Mouse (Mus musculus) liver, embryonic 12.5 days (tissue): ENCODE measurements around the gene Tmem164. TPM values are rescaled to one million over a fixed set of nuclear protein-coding genes. Genes with fewer than 3 reads are reported as not detected.

ENCODE experiments used
- ATAC-seq: fragments of 200-750 bp; cut with Nextera tagmentation; 2 replicates; pipeline ENCODE4 v1.8.0; 2017; ENCODE audit warnings: moderate number of reproducible peaks, mild to moderate bottlenecking, moderate library complexity
- H3K27ac ChIP-seq: fragments of 300-500 bp; sonication (generic); 2 replicates; pipeline ENCODE4 v1.5.1; 2016; ENCODE audit warnings: mild to moderate bottlenecking
- H3K27me3 ChIP-seq: fragments of 300-500 bp; sonication (generic); replicated peaks from 2 replicates; pipeline ENCODE4 v1.6.1; 2016; ENCODE audit warnings: mild to moderate bottlenecking, moderate library complexity
- H3K36me3 ChIP-seq: fragments of 300-500 bp; sonication (generic); 2 replicates; pipeline ENCODE4 v1.6.1; 2016; ENCODE audit warnings: mild to moderate bottlenecking, moderate library complexity
- H3K4me1 ChIP-seq: fragments of 300-500 bp; sonication (generic); 2 replicates; pipeline ENCODE4 v1.6.1; 2016
- H3K4me2 ChIP-seq: fragments of 300-500 bp; sonication (generic); 2 replicates; pipeline ENCODE4 v1.6.1; 2016; ENCODE audit warnings: mild to moderate bottlenecking, moderate library complexity
- H3K4me3 ChIP-seq: fragments of 300-500 bp; sonication (generic); 2 replicates; pipeline ENCODE4 v1.5.1; 2016; ENCODE audit warnings: mild to moderate bottlenecking, moderate library complexity
- H3K9ac ChIP-seq: fragments of 300-500 bp; sonication (generic); 2 replicates; pipeline ENCODE4 v1.6.1; 2016; ENCODE audit warnings: mild to moderate bottlenecking, moderate library complexity
- H3K9me3 ChIP-seq: fragments of 300-500 bp; sonication (generic); replicated peaks from 2 replicates; pipeline ENCODE4 v1.6.1; 2016; ENCODE audit warnings: mild to moderate bottlenecking, moderate library complexity
- WGBS: fragments of 180-500 bp; shearing (Covaris S2); methylation state at CpG from one replicate; pipeline ENCODE4 v1.1.7; 2016; ENCODE audit not compliant: insufficient replicate concordance; 5-methylcytosine and 5-hydroxymethylcytosine counted together
- polyA plus RNA-seq: library from polyadenylated mRNA; unstranded; fragments of >200 nt; fragmentation: Nextera tagmentation; extraction: Ambion mirVana; gene quantifications from 2 replicates; pipeline ENCODE4 v1.2.1, GENCODE M21; 2016

Gene Tmem164
- polyA plus RNA-seq, 1 experiment from 2014 or later: 41.8 TPM

- Histone ChIP-seq H3K27me3 (no peaks in the 10 kb centered on the region), H3K27ac (no peak overlapping the region), H3K9ac (no peak overlapping the region), H3K4me1 (no peaks in the 10 kb centered on the region), H3K9me3 (no peaks in the 10 kb centered on the region), H3K4me3 (no peak overlapping the region), H3K4me2 (no peak overlapping the region), H3K36me3 (peaks cover 68% of the 10 kb centered on the region)
- ATAC-seq: no peak
- WGBS: 63% methylated on average over 3 of the region's 3 CpGs
Measured at GRCm38 (mm10) chrX:142694856-142695255, 13.7 kb downstream of the Tmem164 start.

- no peak overlapping the region for H3K4me2 ChIP-seq
- H3K4me3 ChIP-seq: no peak overlapping the region
- H3K9me3 ChIP-seq: no peaks in the 10 kb centered on the region
- no peak overlapping the region for H3K27ac ChIP-seq
- ATAC-seq: no peak
- no peaks in the 10 kb centered on the region for H3K4me1 ChIP-seq
- WGBS: 80% methylated on average over 11 of the region's 11 CpGs
- peaks cover 66% of the 10 kb centered on the region for H3K36me3 ChIP-seq
- no peaks in the 10 kb centered on the region; the same call in 1 of the 2 replicates for H3K27me3 ChIP-seq
- no peak overlapping the region for H3K9ac ChIP-seq
Measured at GRCm38 (mm10) chrX:142696789-142697188, 15.6 kb downstream of the Tmem164 start.

- ATAC-seq: no peak
- Histone ChIP-seq H3K4me2 (no peak overlapping the region), H3K27me3 (no peaks in the 10 kb centered on the region; the same call in 1 of the 2 replicates), H3K4me1 (no peaks in the 10 kb centered on the region), H3K36me3 (peaks cover 64% of the 10 kb centered on the region), H3K9ac (no peak overlapping the region), H3K27ac (no peak overlapping the region), H3K9me3 (no peaks in the 10 kb centered on the region), H3K4me3 (no peak overlapping the region)
- 79% methylated on average over 5 of the region's 5 CpGs for whole genome bisulfite sequencing
Measured at GRCm38 (mm10) chrX:142697545-142698204, 16.5 kb downstream of the Tmem164 start.

GRCm38 (mm10) chrX:142698212-142698611, 17.0 kb downstream of the Tmem164 start:
- H3K9me3 ChIP-seq: no peaks in the 10 kb centered on the region
- no peak overlapping the region for H3K27ac ChIP-seq
- H3K4me3 ChIP-seq: no peak overlapping the region
- no peaks in the 10 kb centered on the region for H3K4me1 ChIP-seq
- H3K36me3 ChIP-seq: peaks cover 64% of the 10 kb centered on the region
- H3K4me2 ChIP-seq: no peak overlapping the region
- ATAC-seq: no peak
- no peak overlapping the region for H3K9ac ChIP-seq
- no peaks in the 10 kb centered on the region; the same call in 1 of the 2 replicates for H3K27me3 ChIP-seq
- whole genome bisulfite sequencing: 68% methylated on average over 7 of the region's 7 CpGs

- Histone ChIP-seq H3K4me1 (no peaks in the 10 kb centered on the region), H3K9ac (no peak overlapping the region), H3K9me3 (no peaks in the 10 kb centered on the region), H3K4me2 (no peak overlapping the region), H3K36me3 (peaks cover 51% of the 10 kb centered on the region), H3K27ac (no peak overlapping the region), H3K27me3 (no peaks in the 10 kb centered on the region; the same call in 1 of the 2 replicates), H3K4me3 (no peak overlapping the region)
- ATAC-seq: no peak
- WGBS: 80% methylated on average over 5 of the region's 5 CpGs
Measured at GRCm38 (mm10) chrX:142702094-142702493, 20.9 kb downstream of the Tmem164 start.

GRCm38 (mm10) chrX:142702566-142702965, 21.4 kb downstream of the Tmem164 start:
- no peaks in the 10 kb centered on the region for H3K9me3 ChIP-seq
- no peak overlapping the region for H3K9ac ChIP-seq
- no peak for ATAC-seq
- H3K36me3 ChIP-seq: peaks cover 54% of the 10 kb centered on the region
- no peaks in the 10 kb centered on the region; the same call in 1 of the 2 replicates for H3K27me3 ChIP-seq
- H3K27ac ChIP-seq: no peak overlapping the region
- no peak overlapping the region for H3K4me3 ChIP-seq
- H3K4me2 ChIP-seq: no peak overlapping the region
- 56% methylated on average over 3 of the region's 3 CpGs for WGBS
- no peaks in the 10 kb centered on the region for H3K4me1 ChIP-seq

- no peak overlapping the region for H3K4me3 ChIP-seq
- H3K27ac ChIP-seq: no peak overlapping the region
- 84% methylated on average over 3 of the region's 3 CpGs for WGBS
- no peak for ATAC-seq
- H3K4me2 ChIP-seq: no peak overlapping the region
- no peaks in the 10 kb centered on the region; the same call in 1 of the 2 replicates for H3K27me3 ChIP-seq
- H3K9ac ChIP-seq: no peak overlapping the region
- H3K9me3 ChIP-seq: no peaks in the 10 kb centered on the region
- H3K36me3 ChIP-seq: peaks cover 53% of the 10 kb centered on the region
- H3K4me1 ChIP-seq: no peaks in the 10 kb centered on the region
Measured at GRCm38 (mm10) chrX:142703953-142704352, 22.7 kb downstream of the Tmem164 start.

GRCm38 (mm10) chrX:142708257-142708656, 27.1 kb downstream of the Tmem164 start:
- Histone ChIP-seq H3K27me3 (no peaks in the 10 kb centered on the region), H3K9me3 (no peaks in the 10 kb centered on the region), H3K4me1 (no peaks in the 10 kb centered on the region), H3K4me3 (no peak overlapping the region), H3K27ac (no peak overlapping the region), H3K4me2 (no peak overlapping the region), H3K36me3 (peaks cover 25% of the 10 kb centered on the region), H3K9ac (no peak overlapping the region)
- ATAC-seq: no peak

GRCm38 (mm10) chrX:142716014-142716413, 34.8 kb downstream of the Tmem164 start:
- ATAC-seq: no peak
- no peak overlapping the region for H3K4me3 ChIP-seq
- H3K9me3 ChIP-seq: no peaks in the 10 kb centered on the region
- H3K27ac ChIP-seq: no peak overlapping the region
- peaks cover 15% of the 10 kb centered on the region for H3K36me3 ChIP-seq
- no peak overlapping the region for H3K4me2 ChIP-seq
- no peaks in the 10 kb centered on the region for H3K27me3 ChIP-seq
- 70% methylated on average over 3 of the region's 3 CpGs for WGBS
- H3K9ac ChIP-seq: no peak overlapping the region
- no peaks in the 10 kb centered on the region for H3K4me1 ChIP-seq

GRCm38 (mm10) chrX:142717958-142718478, 36.8 kb downstream of the Tmem164 start:
- 74% methylated on average over 9 of the region's 9 CpGs for WGBS
- no peak overlapping the region for H3K4me2 ChIP-seq
- no peak overlapping the region for H3K27ac ChIP-seq
- no peaks in the 10 kb centered on the region for H3K9me3 ChIP-seq
- ATAC-seq: no peak
- no peak overlapping the region for H3K4me3 ChIP-seq
- no peaks in the 10 kb centered on the region for H3K27me3 ChIP-seq
- peaks cover 7% of the 10 kb centered on the region; the same call in 1 of the 2 replicates for H3K4me1 ChIP-seq
- no peak overlapping the region for H3K9ac ChIP-seq
- peaks cover 15% of the 10 kb centered on the region for H3K36me3 ChIP-seq

- Histone ChIP-seq H3K9me3 (no peaks in the 10 kb centered on the region), H3K27me3 (no peaks in the 10 kb centered on the region), H3K4me1 (peaks cover 15% of the 10 kb centered on the region), H3K4me3 (no peak overlapping the region), H3K27ac (no peak overlapping the region), H3K4me2 (no peak overlapping the region), H3K9ac (no peak overlapping the region), H3K36me3 (peaks cover 15% of the 10 kb centered on the region)
- 89% methylated on average over 4 of the region's 4 CpGs for WGBS
- ATAC-seq: no peak
Measured at GRCm38 (mm10) chrX:142718759-142719158, 37.6 kb downstream of the Tmem164 start.

GRCm38 (mm10) chrX:142721897-142722296, 40.7 kb downstream of the Tmem164 start:
- Histone ChIP-seq H3K27ac (no peak overlapping the region), H3K27me3 (no peaks in the 10 kb centered on the region), H3K4me3 (no peak overlapping the region), H3K9ac (no peak overlapping the region), H3K4me1 (peaks cover 40% of the 10 kb centered on the region), H3K9me3 (no peaks in the 10 kb centered on the region), H3K4me2 (no peak overlapping the region), H3K36me3 (peaks cover 16% of the 10 kb centered on the region)
- no peak for ATAC-seq
- 79% methylated on average over 3 of the region's 3 CpGs for WGBS
